Mouse (Mus musculus) MEL (cell line): ENCODE results near the gene Tcp11x2. TPM values are rescaled to one million over a fixed set of nuclear protein-coding genes. Genes with fewer than 3 reads are reported as not detected.

Experiments used
- DNase-seq: peaks from one replicate; pipeline ENCODE4 v3.0.0; 2011; ENCODE audit warnings: low read depth, low spot score
- H3K27ac ChIP-seq: 2 replicates; pipeline ENCODE4 v1.5.1; 2012; ENCODE audit warnings: low read depth, mild to moderate bottlenecking, control low read depth, low read length, moderate library complexity; ENCODE audit not compliant: control insufficient read depth
- H3K27me3 ChIP-seq, 2 experiments: fragments of 150-350 bp in 1 of 2; sonication (generic) in 1 of 2; 2 replicates each; pipeline ENCODE4 v1.6.1; 2012; ENCODE audit warnings: low read length in 2 of 2, mild to moderate bottlenecking in 2 of 2, improper control_type of control experiment in 1 of 2, moderate library complexity in 1 of 2; ENCODE audit not compliant: insufficient read depth in 2 of 2, control insufficient read depth in 1 of 2
- H3K36me3 ChIP-seq, 2 experiments: 2 replicates each; pipeline ENCODE4 v1.6.1; 2012 to 2014; ENCODE audit warnings: low read length in 2 of 2, improper control_type of control experiment in 1 of 2, inconsistent platforms in 1 of 2, mild to moderate bottlenecking in 1 of 2; ENCODE audit not compliant: insufficient read depth in 2 of 2, control insufficient read depth in 1 of 2
- H3K4me1 ChIP-seq, 2 experiments: fragments of 150-350 bp in 1 of 2; sonication (generic) in 1 of 2; 2 replicates each; pipeline ENCODE4 v1.6.1; 2012; ENCODE audit warnings: low read length in 2 of 2, improper control_type of control experiment in 1 of 2, mild to moderate bottlenecking in 1 of 2; ENCODE audit not compliant: insufficient read depth in 2 of 2, control insufficient read depth in 1 of 2
- H3K4me3 ChIP-seq, 2 experiments: fragments of 150-350 bp in 1 of 2; sonication (generic) in 1 of 2; 2 replicates each; pipeline ENCODE4 v1.5.1; 2012; ENCODE audit warnings: low read depth in 2 of 2, low read length in 2 of 2, mild to moderate bottlenecking in 2 of 2, moderate library complexity in 2 of 2, control low read depth in 1 of 2, improper control_type of control experiment in 1 of 2; ENCODE audit not compliant: control insufficient read depth in 1 of 2, insufficient read depth in 1 of 2
- H3K79me2 ChIP-seq: 2 replicates; pipeline ENCODE4 v1.6.1; 2012; ENCODE audit warnings: mild to moderate bottlenecking, low read length, moderate library complexity; ENCODE audit not compliant: control insufficient read depth, poor library complexity, insufficient read depth
- H3K9ac ChIP-seq: 2 replicates; pipeline ENCODE4 v1.6.1; 2012; ENCODE audit warnings: low read depth, mild to moderate bottlenecking, control low read depth, low read length, moderate library complexity; ENCODE audit not compliant: control insufficient read depth, poor library complexity, severe bottlenecking
- H3K9me3 ChIP-seq: fragments of 150-350 bp; sonication (generic); replicated peaks from 2 replicates; pipeline ENCODE4 v1.6.1; 2012; ENCODE audit warnings: mild to moderate bottlenecking, low read length, improper control_type of control experiment, moderate library complexity; ENCODE audit not compliant: insufficient read depth
- CHD1 ChIP-seq: IDR thresholded peaks from 2 replicates; pipeline ENCODE4 v1.6.1; 2012; ENCODE audit warnings: low read depth, mild to moderate bottlenecking, inconsistent platforms, low read length, improper control_type of control experiment
- CHD2 ChIP-seq: IDR thresholded peaks from 2 replicates; pipeline ENCODE4 v1.6.1; 2011; ENCODE audit warnings: low read length, improper control_type of control experiment
- CTCF ChIP-seq, 3 experiments: IDR thresholded peaks in 2 of 3; conservative IDR thresholded peaks in 1 of 3; 2 replicates each; pipeline ENCODE4 v1.5.1; 2011 to 2012; ENCODE audit warnings: low read length in 3 of 3, low read depth in 2 of 3, mild to moderate bottlenecking in 2 of 3, improper control_type of control experiment in 1 of 3, inconsistent platforms in 1 of 3, mixed read lengths in 1 of 3, moderate library complexity in 1 of 3; ENCODE audit not compliant: control insufficient read depth in 1 of 3, insufficient read depth in 1 of 3, poor library complexity in 1 of 3, severe bottlenecking in 1 of 3
- E2F4 ChIP-seq: IDR thresholded peaks from 2 replicates; pipeline ENCODE4 v1.6.1; 2011; ENCODE audit warnings: low read depth, low read length, improper control_type of control experiment, borderline replicate concordance
- ETS1 ChIP-seq: IDR thresholded peaks from 2 replicates; pipeline ENCODE4 v1.6.1; 2012; ENCODE audit warnings: low read depth, mild to moderate bottlenecking, inconsistent platforms, low read length, improper control_type of control experiment, moderate library complexity
- GATA1 ChIP-seq: IDR thresholded peaks from 2 replicates; pipeline ENCODE4 v1.6.1; 2011; ENCODE audit warnings: low read depth, low read length, improper control_type of control experiment
- HCFC1 ChIP-seq: IDR thresholded peaks from 2 replicates; pipeline ENCODE4 v1.6.1; 2012; ENCODE audit warnings: low read depth, mild to moderate bottlenecking, inconsistent platforms, low read length, improper control_type of control experiment, moderate library complexity
- MAFK ChIP-seq: IDR thresholded peaks from 2 replicates; pipeline ENCODE4 v1.6.1; 2011; ENCODE audit warnings: low read depth, mild to moderate bottlenecking, low read length, improper control_type of control experiment, borderline replicate concordance
- MAX ChIP-seq: IDR thresholded peaks from 2 replicates; pipeline ENCODE4 v1.6.1; 2011; ENCODE audit warnings: low read length, improper control_type of control experiment
- MEF2A ChIP-seq: IDR thresholded peaks from 2 replicates; pipeline ENCODE4 v1.6.1; 2014; ENCODE audit warnings: low read depth, mild to moderate bottlenecking, inconsistent platforms, low read length, improper control_type of control experiment; ENCODE audit not compliant: poor library complexity, insufficient replicate concordance, severe bottlenecking; ENCODE audit errors: extremely low read depth
- MXI1 ChIP-seq: IDR thresholded peaks from 2 replicates; pipeline ENCODE4 v1.6.1; 2011; ENCODE audit warnings: mild to moderate bottlenecking, low read depth, low read length, improper control_type of control experiment
- MYC ChIP-seq: IDR thresholded peaks from 2 replicates; pipeline ENCODE4 v1.6.1; 2011; ENCODE audit warnings: low read depth, mild to moderate bottlenecking, low read length, improper control_type of control experiment, moderate library complexity
- NELFE ChIP-seq: IDR thresholded peaks from 2 replicates; pipeline ENCODE4 v1.6.1; 2011; ENCODE audit warnings: low read depth, low read length, improper control_type of control experiment
- NRF1 ChIP-seq: IDR thresholded peaks from 2 replicates; pipeline ENCODE4 v1.6.1; 2014; ENCODE audit warnings: low read depth, mild to moderate bottlenecking, inconsistent platforms, low read length, improper control_type of control experiment, moderate library complexity; ENCODE audit not compliant: poor library complexity, insufficient read depth, severe bottlenecking
- POLR2AphosphoS5 ChIP-seq: IDR thresholded peaks from 2 replicates; pipeline ENCODE4 v1.6.1; 2012; ENCODE audit warnings: low read depth, borderline replicate concordance, mild to moderate bottlenecking, inconsistent platforms, low read length, moderate library complexity, mixed read lengths
- RAD21 ChIP-seq: IDR thresholded peaks from 2 replicates; pipeline ENCODE4 v1.6.1; 2011; ENCODE audit warnings: mild to moderate bottlenecking, low read depth, low read length, improper control_type of control experiment
- RCOR1 ChIP-seq: IDR thresholded peaks from 2 replicates; pipeline ENCODE4 v1.6.1; 2012; ENCODE audit warnings: low read depth, mild to moderate bottlenecking, inconsistent platforms, low read length, improper control_type of control experiment
- SIN3A ChIP-seq: IDR thresholded peaks from 2 replicates; pipeline ENCODE4 v1.6.1; 2012; ENCODE audit warnings: low read length, improper control_type of control experiment, inconsistent platforms
- SMC3 ChIP-seq: IDR thresholded peaks from 2 replicates; pipeline ENCODE4 v1.6.1; 2011; ENCODE audit warnings: low read depth, low read length, improper control_type of control experiment
- TBP ChIP-seq: IDR thresholded peaks from 2 replicates; pipeline ENCODE4 v1.8.0; 2011; ENCODE audit warnings: low read depth, low read length, improper control_type of control experiment
- USF1 ChIP-seq: IDR thresholded peaks from 2 replicates; pipeline ENCODE4 v1.6.1; 2014; ENCODE audit warnings: low read depth, mild to moderate bottlenecking, inconsistent platforms, low read length, improper control_type of control experiment, moderate library complexity
- polyA plus RNA-seq, 2 experiments: library from polyadenylated mRNA; stranded (reverse) in 1 of 2; unstranded in 1 of 2; fragments of >175 nt in 1 of 2; fragments of >200 nt in 1 of 2; gene quantifications; 2 replicates each; pipeline versions ENCODE4 v1.2.1 to v1.2.4; 2012; ENCODE audit warnings: low replicate concordance in 2 of 2, low read depth in 1 of 2; ENCODE audit not compliant: insufficient read length in 2 of 2, insufficient read depth in 1 of 2, missing spikeins in 1 of 2
- total RNA-seq: library from RNA; depleted of rRNA; stranded (reverse); fragments of 300-350 nt; gene quantifications from 2 replicates; pipeline ENCODE4 v1.2.3, GENCODE M21; 2012; rRNA removed

Gene Tcp11x2
- total RNA-seq: not detected in 2 replicates
- polyA plus RNA-seq: under 1 TPM in 1 of 2 experiments, not detected in 1; 0.04 TPM

DNA sequence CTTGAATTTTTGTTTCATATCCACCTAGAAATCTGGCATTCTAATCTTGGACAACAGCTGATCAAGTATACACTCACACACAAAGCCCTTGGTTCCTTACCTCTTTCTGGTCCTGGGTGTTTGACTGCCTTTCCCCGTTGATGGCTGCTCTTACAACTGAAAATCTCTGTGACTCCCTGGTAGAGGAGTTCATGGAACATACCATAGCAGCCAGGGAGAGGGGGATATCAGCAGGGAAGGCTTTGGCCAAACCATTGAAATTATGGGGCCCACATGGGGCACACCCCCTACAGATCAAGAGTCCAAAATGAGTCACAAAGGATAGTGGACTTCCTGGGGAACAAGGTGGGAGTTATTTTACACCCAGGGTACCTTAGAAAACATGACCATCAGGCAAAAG, at the start of gene Tcp11x2:
TSS of gene Tcp11x2 (minus strand) at position 158 of the 400 bp plus-strand sequence.
- H3K9ac ChIP-seq: no peak within 1 kb of the TSS
- TF ChIP-seq POLR2AphosphoS5 (no peak), SMC3 (no peak), GATA1 (no peak), SIN3A (no peak)
- no peak within 1 kb of the TSS for H3K4me3 ChIP-seq
- no peaks in the 10 kb centered on the region for H3K9me3 ChIP-seq
- no peaks in the 10 kb centered on the region for H3K79me2 ChIP-seq
- DNase-seq: no peak
- H3K27ac ChIP-seq: no peak within 1 kb of the TSS
- H3K36me3 ChIP-seq: no peaks in the 10 kb centered on the region
- no peaks in the 10 kb centered on the region for H3K27me3 ChIP-seq
- H3K4me1 ChIP-seq: no peaks in the 10 kb centered on the region

DNA sequence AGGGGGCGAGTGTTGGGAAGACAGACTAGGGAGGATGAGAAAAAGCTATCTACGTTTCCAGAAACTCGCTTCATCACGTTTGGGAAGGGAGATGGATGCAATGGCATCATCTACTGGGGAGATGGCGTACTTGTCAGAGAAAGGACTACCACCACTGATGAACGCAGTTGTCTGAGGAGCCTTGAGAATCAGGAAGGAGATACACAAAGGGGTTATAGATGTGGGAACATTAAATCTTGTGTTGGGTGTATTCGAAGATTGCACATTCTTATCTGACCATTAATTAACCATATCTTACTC, 49.4 kb upstream of the Tcp11x2 start:
- H3K79me2 ChIP-seq: peaks cover 9% of the 10 kb centered on the region
- no peaks in the 10 kb centered on the region; a peak in 2 of 4 replicates for H3K27me3 ChIP-seq
- peak overlapping the region; percentile 91 for H3K9ac ChIP-seq
- no peak for TF ChIP-seq SMC3
- 0 out of 2 replicates have a peak, but pooled peaks have one; percentile 25 for TF ChIP-seq GATA1
- TF ChIP-seq E2F4: no peak
- peak; percentile 15; the same call in 1 of the 2 replicates for TF ChIP-seq RCOR1
- no peak for TF ChIP-seq CHD1
- no peak for TF ChIP-seq MEF2A
- no peak for TF ChIP-seq HCFC1
- no peak for TF ChIP-seq MXI1
- no peak for TF ChIP-seq CHD2
- no peak for TF ChIP-seq MYC
- 0 out of 6 replicates have a peak, but pooled peaks of 1 of the 3 experiments have one; percentile 6 for TF ChIP-seq CTCF (IDR thresholded peaks at IDR 0.05 in 2 of 3, conservative IDR thresholded peaks at IDR 0.05 in 1 of 3; ENCODE audit: control insufficient read depth in 1 of 3, insufficient read depth in 1 of 3, low read depth in 2 of 3, low read length in 3 of 3, poor library complexity in 1 of 3, severe bottlenecking in 1 of 3)
- TF ChIP-seq MAFK: no peak
- no peak for TF ChIP-seq ETS1
- 0 out of 2 replicates have a peak, but pooled peaks have one; percentile 16 for TF ChIP-seq MAX
- no peak for TF ChIP-seq RAD21
- no peak for TF ChIP-seq USF1
- no peak for TF ChIP-seq NELFE
- TF ChIP-seq NRF1: no peak
- TF ChIP-seq TBP: no peak
- peak overlapping the region; percentile 93 to 97 for H3K4me3 ChIP-seq
- peak overlapping the region; percentile 58 for H3K27ac ChIP-seq
- peaks cover 3 to 11% of the 10 kb centered on the region in 2 experiments for H3K36me3 ChIP-seq
- H3K4me1 ChIP-seq: 0 out of 4 replicates have a peak, but pooled peaks cover 0 to 4% of the 10 kb centered on the region in 2 experiments
- no peak for DNase-seq
- H3K9me3 ChIP-seq: no peaks in the 10 kb centered on the region
